8 mouse cellular contexts compared by ENCODE assay signal in the genomic region with DNA sequence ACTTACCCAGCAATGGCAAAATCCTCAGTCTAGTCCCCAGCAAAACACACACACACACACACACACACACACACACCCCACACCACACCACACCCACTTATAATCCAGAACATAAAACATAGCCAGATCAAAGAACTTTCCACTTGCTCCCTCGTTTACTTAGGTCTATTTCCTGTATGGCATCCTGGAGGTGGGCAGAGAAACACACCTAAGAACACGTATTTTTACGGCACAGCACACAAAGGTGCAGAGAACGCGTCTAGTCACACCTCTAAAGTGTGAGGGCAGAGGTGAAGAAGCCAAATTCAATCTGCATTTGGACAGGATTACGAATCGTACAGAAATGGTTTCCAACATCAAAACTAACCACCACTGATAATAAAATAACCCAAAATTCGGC. TPM values are rescaled to one million over a fixed set of nuclear protein-coding genes. Genes with fewer than 3 reads are reported as not detected.
DNase-seq lines count a peak whose midpoint lies in the region; ATAC-seq and TF ChIP-seq lines count a peak whose summit lies in the region.

No protein-coding gene starts in this region.

- no peak for DNase-seq in layer of hippocampus, adult 2 months (ENCODE audit: low spot score in 2 of 2)
- DNase-seq in layer of hippocampus, adult 9-11 months = no peak
- DNase-seq in embryonic facial prominence, embryonic 11.5 days (ENCODE audit: low spot score) = no peak
- DNase-seq in layer of hippocampus, postnatal 10 days (ENCODE audit: low spot score in 2 of 2) = no peak
- DNase-seq in frontal cortex, postnatal 25 days (ENCODE audit: low spot score in 2 of 2) = no peak
- no peak for DNase-seq in Muller cell, postnatal 12 days (ENCODE audit: inconsistent ontology term)

- no peak overlapping the region for H3K27ac ChIP-seq in layer of hippocampus, adult 2 months
- H3K27ac ChIP-seq in embryonic facial prominence, embryonic 11.5 days (replicated peaks; ENCODE audit: low read depth, low read length) = no peak overlapping the region
- no peak overlapping the region for H3K27ac ChIP-seq in intestine, embryonic 16.5 days (ENCODE audit: low read length)
- H3K27ac ChIP-seq in neural tube, embryonic 13.5 days (replicated peaks) = no peak overlapping the region

- no peaks in the 10 kb centered on the region for H3K27me3 ChIP-seq in embryonic facial prominence, embryonic 11.5 days (ENCODE audit: control insufficient read depth, insufficient read depth, low read length)
- no peaks in the 10 kb centered on the region for H3K27me3 ChIP-seq in intestine, embryonic 16.5 days (replicated peaks; ENCODE audit: control insufficient read depth, insufficient read depth, low read length)
- peaks cover 5% of the 10 kb centered on the region; the same call in 1 of the 2 replicates for H3K27me3 ChIP-seq in neural tube, embryonic 13.5 days

- no peak for TF ChIP-seq CTCF in layer of hippocampus, adult 2 months (conservative IDR thresholded peaks at IDR 0.05)

- ATAC-seq in embryonic facial prominence, embryonic 11.5 days (replicated peaks; ENCODE audit: insufficient number of reproducible peaks, low FRiP score, low TSS enrichment, low read depth) = no peak
- no peak for ATAC-seq in intestine, embryonic 16.5 days
- no peak for ATAC-seq in neural tube, embryonic 13.5 days (ENCODE audit: low read depth)

- 75% methylated on average over 8 of the region's 8 CpGs for WGBS in embryonic facial prominence, embryonic 11.5 days
- WGBS in intestine, embryonic 16.5 days = 45% methylated on average over 8 of the region's 8 CpGs
- WGBS in neural tube, embryonic 13.5 days = 72% methylated on average over 8 of the region's 8 CpGs

- no peaks in the 10 kb centered on the region for H3K36me3 ChIP-seq in embryonic facial prominence, embryonic 11.5 days (replicated peaks; ENCODE audit: control insufficient read depth, insufficient read depth, low read depth, low read length)
- H3K36me3 ChIP-seq in intestine, embryonic 16.5 days (ENCODE audit: control insufficient read depth, insufficient read depth, low read length) = no peaks in the 10 kb centered on the region
- H3K36me3 ChIP-seq in neural tube, embryonic 13.5 days = no peaks in the 10 kb centered on the region

- H3K4me2 ChIP-seq in embryonic facial prominence, embryonic 11.5 days (ENCODE audit: low read depth, low read length) = peak overlapping the region; percentile 89
- H3K4me2 ChIP-seq in intestine, embryonic 16.5 days (ENCODE audit: low read depth, low read length) = peak overlapping the region; percentile 67
- H3K4me2 ChIP-seq in neural tube, embryonic 13.5 days = peak overlapping the region; percentile 94

- H3K9ac ChIP-seq in embryonic facial prominence, embryonic 11.5 days (replicated peaks; ENCODE audit: low read length) = peak overlapping the region; percentile 88; the same call in 1 of the 2 replicates
- H3K9ac ChIP-seq in intestine, embryonic 16.5 days (ENCODE audit: low read depth, low read length) = peak overlapping the region; percentile 94
- H3K9ac ChIP-seq in neural tube, embryonic 13.5 days = peak overlapping the region; percentile 93

- peak overlapping the region; percentile 69 for H3K4me3 ChIP-seq in layer of hippocampus, adult 2 months
- peak overlapping the region; percentile 96 for H3K4me3 ChIP-seq in embryonic facial prominence, embryonic 11.5 days (ENCODE audit: low read depth, low read length)
- peak overlapping the region; percentile 80 for H3K4me3 ChIP-seq in intestine, embryonic 16.5 days (ENCODE audit: low read length)
- H3K4me3 ChIP-seq in neural tube, embryonic 13.5 days = peak overlapping the region; percentile 99

- H3K4me1 ChIP-seq in embryonic facial prominence, embryonic 11.5 days (ENCODE audit: control insufficient read depth, insufficient read depth, low read length) = no peaks in the 10 kb centered on the region
- H3K4me1 ChIP-seq in intestine, embryonic 16.5 days (ENCODE audit: control insufficient read depth, insufficient read depth, low read length) = peaks cover 13% of the 10 kb centered on the region
- H3K4me1 ChIP-seq in neural tube, embryonic 13.5 days (replicated peaks) = peaks cover 31% of the 10 kb centered on the region

- H3K9me3 ChIP-seq in embryonic facial prominence, embryonic 11.5 days (replicated peaks; ENCODE audit: control insufficient read depth, low read length) = no peaks in the 10 kb centered on the region
- no peaks in the 10 kb centered on the region for H3K9me3 ChIP-seq in intestine, embryonic 16.5 days (ENCODE audit: control insufficient read depth, low read length)
- H3K9me3 ChIP-seq in neural tube, embryonic 13.5 days = no peaks in the 10 kb centered on the region

RNA-seq across cellular contexts. Expression of a gene that starts 1.1 kb away (rescaled TPM):
- total RNA-seq in layer of hippocampus, adult 2 months (2021) = 10 to 100 TPM; 22.1 to 25.9 TPM
- 26.5 and 27.2 TPM in 2 replicates for polyA plus RNA-seq in embryonic facial prominence, embryonic 11.5 days (2014; fragmentation: Nextera tagmentation; extraction: Ambion mirVana)
- 16.5 TPM in 2 replicates for polyA plus RNA-seq in intestine, embryonic 16.5 days (2015; fragmentation: Nextera tagmentation; extraction: Ambion mirVana)
- 17.1 and 19.5 TPM in 2 replicates for polyA plus RNA-seq in neural tube, embryonic 13.5 days (2015; fragmentation: Nextera tagmentation; extraction: Ambion mirVana)
- total RNA-seq in layer of hippocampus, postnatal 10 days (2021) = 10 to 100 TPM; 23.0 to 25.3 TPM

RNA-seq across cellular contexts. Expression of a gene that starts 33.6 kb away (rescaled TPM):
- total RNA-seq in layer of hippocampus, adult 2 months (2021) = 10 to 100 TPM; 12.8 to 15.7 TPM
- polyA plus RNA-seq in embryonic facial prominence, embryonic 11.5 days (2014; fragmentation: Nextera tagmentation; extraction: Ambion mirVana) = 6.1 and 7.4 TPM in 2 replicates
- polyA plus RNA-seq in intestine, embryonic 16.5 days (2015; fragmentation: Nextera tagmentation; extraction: Ambion mirVana) = 2.1 and 2.4 TPM in 2 replicates
- polyA plus RNA-seq in neural tube, embryonic 13.5 days (2015; fragmentation: Nextera tagmentation; extraction: Ambion mirVana) = 8.5 and 10.2 TPM in 2 replicates
- total RNA-seq in layer of hippocampus, postnatal 10 days (2021) = 10 to 100 TPM; 11.0 to 12.9 TPM
